In the genomic region with DNA sequence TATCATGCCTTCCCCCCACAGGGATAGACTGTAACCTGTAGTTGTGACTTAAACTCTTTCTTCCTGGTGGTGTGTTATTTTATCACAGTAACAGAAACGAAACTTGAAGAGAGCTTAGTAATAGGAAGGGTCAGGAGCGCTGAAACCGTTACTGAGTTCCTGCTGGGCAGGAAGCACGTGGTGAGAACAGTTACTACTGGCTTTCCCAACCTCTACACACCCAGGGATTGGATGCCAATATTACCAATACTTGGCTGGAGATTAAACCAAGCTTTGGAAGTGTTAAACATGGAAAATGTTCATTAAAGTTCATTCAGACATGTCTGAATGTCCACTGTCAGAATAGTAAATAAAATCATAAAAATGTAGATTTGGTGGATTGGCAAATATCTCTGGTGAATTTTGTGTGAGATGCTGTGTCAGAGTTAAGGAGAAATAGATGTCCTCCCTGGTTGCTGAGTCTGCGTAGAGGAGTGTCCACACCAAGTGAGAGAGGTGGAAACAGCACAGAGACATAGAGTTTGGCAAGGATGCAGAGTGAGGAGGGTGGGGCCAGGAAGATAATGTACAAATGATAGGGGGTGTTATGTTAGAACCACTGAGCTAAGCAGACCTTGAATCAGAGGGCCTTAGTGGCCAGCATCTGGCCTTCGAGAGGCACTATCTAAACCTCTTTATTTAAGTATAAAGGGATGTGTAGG, we compare ENCODE assay signal across 15 mouse cellular contexts. TPM values are rescaled to one million over a fixed set of nuclear protein-coding genes. Genes with fewer than 3 reads are reported as not detected.
DNase-seq lines count a peak whose midpoint lies in the region; ATAC-seq lines count a peak whose summit lies in the region.
"Had no signal": no experiment of that assay in that cellular context is flagged by ENCODE, and none has a peak within 500 bp of the region (broad histone marks: within the 10 kb centered on the region; RNA-seq: fewer than 3 reads in every experiment).

No protein-coding gene starts in this region.

- 0 out of 2 replicates have a peak, but pooled peaks cover 4% of the 10 kb centered on the region for H3K36me3 ChIP-seq in embryonic facial prominence, embryonic 15.5 days
- no peaks in the 10 kb centered on the region for H3K36me3 ChIP-seq in embryonic facial prominence, embryonic 10.5 days (replicated peaks)
- H3K36me3 ChIP-seq in limb, embryonic 15.5 days, result no peaks in the 10 kb centered on the region
- no peaks in the 10 kb centered on the region for H3K36me3 ChIP-seq in limb, embryonic 10.5 days

- peak overlapping the region; percentile 30; the same call in 1 of the 2 replicates for H3K27ac ChIP-seq in embryonic facial prominence, embryonic 15.5 days (replicated peaks)
- H3K27ac ChIP-seq in embryonic facial prominence, embryonic 10.5 days (replicated peaks), result no peak overlapping the region
- 0 out of 2 replicates have a peak overlapping the region, but pooled peaks have one; percentile 23 for H3K27ac ChIP-seq in limb, embryonic 15.5 days
- no peak overlapping the region for H3K27ac ChIP-seq in limb, embryonic 10.5 days
- H3K27ac ChIP-seq: left cerebral cortex, adult 2 months had no signal

- peaks cover 11% of the 10 kb centered on the region; the same call in 1 of the 2 replicates for H3K4me1 ChIP-seq in embryonic facial prominence, embryonic 15.5 days
- H3K4me1 ChIP-seq in embryonic facial prominence, embryonic 10.5 days, result peaks cover 18% of the 10 kb centered on the region
- H3K4me1 ChIP-seq in limb, embryonic 15.5 days, result peaks cover 23% of the 10 kb centered on the region
- peaks cover 18% of the 10 kb centered on the region for H3K4me1 ChIP-seq in limb, embryonic 10.5 days

- no peak overlapping the region for H3K4me2 ChIP-seq in embryonic facial prominence, embryonic 15.5 days (replicated peaks)
- H3K4me2 ChIP-seq in limb, embryonic 15.5 days, result no peak overlapping the region

- no peak for ATAC-seq in embryonic facial prominence, embryonic 15.5 days (ENCODE audit: insufficient number of reproducible peaks, low FRiP score, low TSS enrichment, low read depth)
- ATAC-seq in limb, embryonic 15.5 days (ENCODE audit: insufficient number of reproducible peaks, low FRiP score, low TSS enrichment, low read depth), result no peak
- peak; percentile 19 for ATAC-seq in inflammation-experienced regulatory T-cells, adult 6 months
- peak; percentile 77 for ATAC-seq in megakaryocyte-erythroid progenitor cell, adult 5-6 weeks (replicated peaks; ENCODE audit: low FRiP score, low TSS enrichment, poor library complexity, severe bottlenecking)

- H3K4me3 ChIP-seq in embryonic facial prominence, embryonic 15.5 days (replicated peaks), result no peak overlapping the region
- no peak overlapping the region for H3K4me3 ChIP-seq in embryonic facial prominence, embryonic 10.5 days
- H3K4me3 ChIP-seq in limb, embryonic 15.5 days, result no peak overlapping the region
- no peak overlapping the region for H3K4me3 ChIP-seq in limb, embryonic 10.5 days
- H3K4me3 ChIP-seq: left cerebral cortex, adult 2 months had no signal

- DNase-seq in embryonic facial prominence, embryonic 10.5 days (ENCODE audit: low spot score), result no peak
- no peak for DNase-seq in limb, embryonic 10.5 days (ENCODE audit: low spot score)
- no peak for DNase-seq in embryo, embryonic 9.5 days (ENCODE audit: extremely low spot score)
- DNase-seq in thymus, postnatal 4 days, result no peak
- DNase-seq: adrenal gland, adult 8-10 months; cerebellum, postnatal 36 days; gastrocnemius, postnatal 36 days; kidney, adult 9 months; spleen, adult 18-20 months; thymus, postnatal 36 days had no signal

- H3K27me3 ChIP-seq in embryonic facial prominence, embryonic 15.5 days, result no peaks in the 10 kb centered on the region
- H3K27me3 ChIP-seq in embryonic facial prominence, embryonic 10.5 days (replicated peaks; ENCODE audit: low read depth, poor library complexity, severe bottlenecking), result no peaks in the 10 kb centered on the region
- no peaks in the 10 kb centered on the region for H3K27me3 ChIP-seq in limb, embryonic 15.5 days
- no peaks in the 10 kb centered on the region; the same call in 1 of the 2 replicates for H3K27me3 ChIP-seq in limb, embryonic 10.5 days (ENCODE audit: low read depth, poor library complexity, severe bottlenecking)

- WGBS in embryonic facial prominence, embryonic 15.5 days, result 64% methylated on average over 6 of the region's 6 CpGs
- WGBS in embryonic facial prominence, embryonic 10.5 days, result 78% methylated on average over 6 of the region's 6 CpGs
- 49% methylated on average over 6 of the region's 6 CpGs for WGBS in limb, embryonic 15.5 days
- 76% methylated on average over 6 of the region's 6 CpGs for WGBS in limb, embryonic 10.5 days

- H3K9me3 ChIP-seq in embryonic facial prominence, embryonic 15.5 days (replicated peaks), result no peaks in the 10 kb centered on the region
- no peaks in the 10 kb centered on the region for H3K9me3 ChIP-seq in embryonic facial prominence, embryonic 10.5 days
- H3K9me3 ChIP-seq in limb, embryonic 15.5 days, result no peaks in the 10 kb centered on the region
- H3K9me3 ChIP-seq in limb, embryonic 10.5 days (replicated peaks), result no peaks in the 10 kb centered on the region

- no peak overlapping the region for H3K9ac ChIP-seq in embryonic facial prominence, embryonic 15.5 days
- no peak overlapping the region for H3K9ac ChIP-seq in limb, embryonic 15.5 days

RNA-seq across cellular contexts. Expression of a gene that starts 38.2 kb away (rescaled TPM):
- 5.5 and 6.3 TPM in 2 replicates for polyA plus RNA-seq in embryonic facial prominence, embryonic 15.5 days (2015; fragmentation: Nextera tagmentation; extraction: Ambion mirVana)
- 4.9 TPM in 2 replicates for polyA plus RNA-seq in embryonic facial prominence, embryonic 10.5 days (2016; fragmentation: Nextera tagmentation; extraction: Ambion mirVana)
- polyA plus RNA-seq in limb, embryonic 15.5 days (2015; fragmentation: Nextera tagmentation; extraction: Ambion mirVana), result 5.3 and 6.7 TPM in 2 replicates
- polyA plus RNA-seq in limb, embryonic 10.5 days (2016; fragmentation: Nextera tagmentation; extraction: Ambion mirVana), result 4.3 and 5.1 TPM in 2 replicates
- 10 to 100 TPM; 11.6 to 20.6 (median 16.8) TPM for polyA plus RNA-seq in inflammation-experienced regulatory T-cells, adult 6 months (2017; shearing (Covaris generic))
- 18.9 and 23.8 TPM in 2 replicates for total RNA-seq in megakaryocyte-erythroid progenitor cell, adult 5-6 weeks (2014; fragmentation: Nextera tagmentation)
- total RNA-seq in megakaryocyte-erythroid progenitor cell, adult 5-6 weeks (2017), result 16.0 and 17.2 TPM in 2 replicates

Comparison
In these comparisons a context has a peak if more than half of its experiments do, and no peak if none do; other contexts are left out.
1. H3K27ac ChIP-seq: peak in embryonic facial prominence, embryonic 15.5 days (single experiment) and limb, embryonic 15.5 days (single experiment); none in embryonic facial prominence, embryonic 10.5 days (single experiment) and limb, embryonic 10.5 days (single experiment).
2. ATAC-seq: peak in inflammation-experienced regulatory T-cells, adult 6 months (single experiment) and megakaryocyte-erythroid progenitor cell, adult 5-6 weeks (single experiment); none in embryonic facial prominence, embryonic 15.5 days (single experiment) and limb, embryonic 15.5 days (single experiment).